ENCODE assay signal across 30 mouse cellular contexts in the genomic region with DNA sequence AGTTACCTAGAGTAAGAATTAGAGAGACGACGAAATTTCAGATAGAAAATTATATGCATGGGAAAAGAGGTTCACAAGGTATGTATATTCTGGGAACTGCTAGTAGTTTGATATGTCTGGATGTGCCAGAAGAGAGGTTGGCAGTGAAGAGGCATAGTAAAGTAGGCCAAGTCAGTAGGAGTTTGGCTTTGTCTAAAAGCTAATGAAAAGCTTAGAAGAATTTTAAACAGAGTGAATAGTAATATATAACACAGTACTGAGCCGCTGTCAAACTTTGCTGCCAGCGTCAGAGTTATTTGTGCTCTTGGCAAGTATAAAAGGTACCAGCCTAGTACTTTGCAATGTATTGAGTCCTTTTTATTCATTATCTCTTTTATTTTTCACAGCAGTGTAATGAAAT. TPM values are rescaled to one million over a fixed set of nuclear protein-coding genes. Genes with fewer than 3 reads are reported as not detected.
DNase-seq lines count a peak whose midpoint lies in the region; ATAC-seq and TF ChIP-seq lines count a peak whose summit lies in the region.
"Had no signal": no experiment of that assay in that cellular context is flagged by ENCODE, and none has a peak within 500 bp of the region (broad histone marks: within the 10 kb centered on the region; RNA-seq: fewer than 3 reads in every experiment).

No protein-coding gene starts in this region.

- H3K27me3 ChIP-seq in kidney, adult 2 months (replicated peaks; ENCODE audit: control insufficient read depth, insufficient read depth, low read length), result no peaks in the 10 kb centered on the region
- H3K27me3 ChIP-seq in midbrain, postnatal 0 days (ENCODE audit: insufficient read depth, low read length), result no peaks in the 10 kb centered on the region
- no peaks in the 10 kb centered on the region for H3K27me3 ChIP-seq in midbrain, embryonic 16.5 days (ENCODE audit: control insufficient read depth, insufficient read depth, low read depth, low read length)
- H3K27me3 ChIP-seq: forebrain, embryonic 13.5 days; limb, embryonic 15.5 days; liver, embryonic 15.5 days; neural tube, embryonic 13.5 days; stomach, embryonic 15.5 days had no signal

- H3K4me1 ChIP-seq in kidney, adult 2 months (ENCODE audit: control insufficient read depth, insufficient read depth, low read length), result no peaks in the 10 kb centered on the region
- H3K4me1 ChIP-seq in midbrain, postnatal 0 days (ENCODE audit: insufficient read depth, low read length), result no peaks in the 10 kb centered on the region
- no peaks in the 10 kb centered on the region for H3K4me1 ChIP-seq in midbrain, embryonic 16.5 days (ENCODE audit: control insufficient read depth, insufficient read depth, low read length)
- H3K4me1 ChIP-seq: embryonic facial prominence, embryonic 10.5 days; forebrain, embryonic 13.5 days; heart, embryonic 10.5 days; hindbrain, embryonic 10.5 days; limb, embryonic 15.5 days; liver, embryonic 15.5 days; midbrain, embryonic 10.5 days; neural tube, embryonic 13.5 days; stomach, embryonic 15.5 days had no signal

- WGBS in kidney, adult 2 months, result 83% methylated on average over 4 of the region's 4 CpGs
- 84% methylated on average over 4 of the region's 4 CpGs for WGBS in midbrain, postnatal 0 days
- 83% methylated on average over 4 of the region's 4 CpGs for WGBS in midbrain, embryonic 16.5 days

- H3K27ac ChIP-seq in kidney, adult 2 months (ENCODE audit: insufficient read depth, low read depth, low read length), result no peak overlapping the region
- no peak overlapping the region for H3K27ac ChIP-seq in midbrain, postnatal 0 days (ENCODE audit: low read depth, low read length)
- H3K27ac ChIP-seq in midbrain, embryonic 16.5 days (ENCODE audit: low read length), result no peak overlapping the region
- H3K27ac ChIP-seq: embryonic facial prominence, embryonic 10.5 days; forebrain, embryonic 13.5 days; heart, embryonic 10.5 days; hindbrain, embryonic 10.5 days; limb, embryonic 15.5 days; liver, embryonic 15.5 days; macrophage; midbrain, embryonic 10.5 days; neural tube, embryonic 13.5 days; stomach, embryonic 15.5 days had no signal

- H3K4me3 ChIP-seq in kidney, adult 2 months (ENCODE audit: insufficient read depth, low read depth, low read length), result no peak overlapping the region
- H3K4me3 ChIP-seq in midbrain, postnatal 0 days (ENCODE audit: low read depth, low read length), result no peak overlapping the region
- H3K4me3 ChIP-seq in midbrain, embryonic 16.5 days (ENCODE audit: low read depth, low read length), result no peak overlapping the region
- H3K4me3 ChIP-seq: embryonic facial prominence, embryonic 10.5 days; forebrain, embryonic 13.5 days; heart, embryonic 10.5 days; hindbrain, embryonic 10.5 days; limb, embryonic 15.5 days; liver, embryonic 15.5 days; midbrain, embryonic 10.5 days; neural tube, embryonic 13.5 days; stomach, embryonic 15.5 days had no signal

- no peak for TF ChIP-seq POLR2A in kidney, adult 2 months (IDR thresholded peaks at IDR 0.05; ENCODE audit: low read depth, low read length)

- no peak for TF ChIP-seq CTCF in kidney, adult 2 months (conservative IDR thresholded peaks at IDR 0.05; ENCODE audit: insufficient read depth, insufficient read length, low read depth, low read length)
- TF ChIP-seq CTCF in midbrain, postnatal 0 days (IDR thresholded peaks at IDR 0.05), result no peak

- no peaks in the 10 kb centered on the region for H3K9me3 ChIP-seq in midbrain, postnatal 0 days (ENCODE audit: low read length)
- H3K9me3 ChIP-seq in midbrain, embryonic 16.5 days (replicated peaks; ENCODE audit: control insufficient read depth, low read length, poor library complexity, severe bottlenecking), result no peaks in the 10 kb centered on the region
- H3K9me3 ChIP-seq: embryonic facial prominence, embryonic 10.5 days; forebrain, embryonic 13.5 days; heart, embryonic 10.5 days; hindbrain, embryonic 10.5 days; limb, embryonic 15.5 days; liver, embryonic 15.5 days; midbrain, embryonic 10.5 days; neural tube, embryonic 13.5 days; stomach, embryonic 15.5 days had no signal

- ATAC-seq in frontal cortex, adult (ENCODE audit: low TSS enrichment), result peak; percentile 89
- no peak for ATAC-seq in midbrain, postnatal 0 days (ENCODE audit: low FRiP score)
- ATAC-seq in midbrain, embryonic 16.5 days, result no peak
- ATAC-seq: forebrain, embryonic 13.5 days; intestine, embryonic 16.5 days had no signal

- H3K36me3 ChIP-seq in kidney, adult 2 months (ENCODE audit: control insufficient read depth, insufficient read depth, low read length), result no peaks in the 10 kb centered on the region
- no peaks in the 10 kb centered on the region for H3K36me3 ChIP-seq in midbrain, postnatal 0 days (ENCODE audit: insufficient read depth, low read length)
- peaks cover 4% of the 10 kb centered on the region; the same call in 1 of the 2 replicates for H3K36me3 ChIP-seq in midbrain, embryonic 16.5 days (ENCODE audit: control insufficient read depth, insufficient read depth, low read length)
- H3K36me3 ChIP-seq: limb, embryonic 15.5 days; liver, embryonic 15.5 days; stomach, embryonic 15.5 days had no signal

- no peak for DNase-seq in frontal cortex, postnatal 10 days (ENCODE audit: low spot score in 2 of 2)
- peak; percentile 31 for DNase-seq in kidney, adult 2 months
- DNase-seq in kidney, adult 11 months, result no peak
- peak; percentile 35 for DNase-seq in midbrain, postnatal 0 days (ENCODE audit: low spot score)
- DNase-seq in telencephalon, adult 2 months (ENCODE audit: low read depth, low spot score), result peak; percentile 46
- no peak for DNase-seq in spleen, adult 18-20 months
- DNase-seq: adrenal gland, adult 2 months; cerebellum, adult 11 months; gastrocnemius, postnatal 14 days; kidney, postnatal 10 days; right cerebral cortex, postnatal 25 days; thymus, adult 2 months had no signal

- H3K9ac ChIP-seq in midbrain, postnatal 0 days (replicated peaks; ENCODE audit: low read length, poor library complexity, severe bottlenecking), result no peak overlapping the region
- no peak overlapping the region for H3K9ac ChIP-seq in midbrain, embryonic 16.5 days (ENCODE audit: low read depth, low read length)
- H3K9ac ChIP-seq: forebrain, embryonic 13.5 days; limb, embryonic 15.5 days; liver, embryonic 15.5 days; neural tube, embryonic 13.5 days; stomach, embryonic 15.5 days had no signal

- H3K4me2 ChIP-seq in midbrain, postnatal 0 days (ENCODE audit: low read depth, low read length, poor library complexity, severe bottlenecking), result no peak overlapping the region
- H3K4me2 ChIP-seq in midbrain, embryonic 16.5 days (ENCODE audit: low read length), result no peak overlapping the region
- H3K4me2 ChIP-seq: forebrain, embryonic 13.5 days; limb, embryonic 15.5 days; liver, embryonic 15.5 days; neural tube, embryonic 13.5 days; stomach, embryonic 15.5 days had no signal

RNA-seq across cellular contexts. Expression of a gene that starts 47.4 kb away (rescaled TPM):
- polyA plus RNA-seq in kidney, adult 2 months (2012; rRNA removed), result not detected in 2 replicates
- total RNA-seq in midbrain, postnatal 0 days (2014; rRNA removed), result 0.71 TPM in 1 of 2 replicates, not detected in the other
- not detected in 2 replicates for polyA plus RNA-seq in midbrain, postnatal 0 days (2015; fragmentation: Nextera tagmentation; extraction: Ambion mirVana)
- polyA plus RNA-seq in midbrain, embryonic 16.5 days (2015; fragmentation: Nextera tagmentation; extraction: Ambion mirVana), result 0.09 TPM in 1 of 2 replicates, not detected in the other
- total RNA-seq: adrenal gland, adult 2 months; common myeloid progenitor, adult 5-6 weeks; layer of hippocampus, adult 8-10 months; left cerebral cortex, postnatal 25 days had no signal
- polyA plus RNA-seq: adrenal gland, adult 2 months; forebrain, embryonic 13.5 days; heart, postnatal 0 days; hindbrain, embryonic 10.5 days; intestine, embryonic 16.5 days; limb, embryonic 15.5 days; liver, embryonic 15.5 days; lung, embryonic 16.5 days; macrophage; midbrain, embryonic 10.5 days; stomach, embryonic 15.5 days; thymus, adult 2 months had no signal

Comparison
In these comparisons a context has a peak if more than half of its experiments do, and no peak if none do; other contexts are left out.
1. DNase-seq: peak in kidney, adult 2 months (single experiment), midbrain, postnatal 0 days (single experiment) and telencephalon, adult 2 months (single experiment); none in frontal cortex, postnatal 10 days (0 of 2), kidney, adult 11 months (single experiment) and spleen, adult 18-20 months (0 of 2).